ENCODE assay signal across 12 mouse cellular contexts in the genomic region with DNA sequence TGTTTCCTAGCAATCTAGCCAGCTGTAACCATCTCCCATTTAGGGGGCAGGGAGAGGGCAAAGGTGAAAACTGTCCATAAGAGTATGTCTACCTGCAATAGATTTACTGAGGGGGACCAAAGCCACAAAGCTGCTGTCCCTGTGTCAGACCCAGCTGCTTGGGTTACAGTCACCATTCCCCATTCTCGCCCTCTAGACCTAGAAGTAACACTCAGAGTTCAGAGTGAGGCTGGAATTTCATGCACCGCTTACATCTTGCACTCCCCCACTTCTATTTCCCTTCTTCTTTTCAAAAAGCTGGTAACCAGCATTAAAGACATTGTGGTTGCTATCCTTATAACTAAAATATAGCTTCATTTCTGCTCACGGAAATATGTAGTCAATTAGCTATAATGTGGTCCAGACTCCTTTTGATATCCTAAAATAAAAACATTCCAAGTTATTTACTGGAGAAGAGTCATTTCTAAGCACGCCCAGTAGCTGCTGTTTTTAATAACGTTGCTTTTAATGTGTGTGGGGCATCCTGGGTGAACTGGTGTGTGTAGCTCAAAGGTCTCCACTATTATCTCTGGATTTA.
"Had no signal": no experiment of that assay in that cellular context is flagged by ENCODE, and none has a peak within 500 bp of the region (broad histone marks: within the 10 kb centered on the region; RNA-seq: fewer than 3 reads in every experiment).

No protein-coding gene starts in this region.

- H3K4me3 ChIP-seq: limb, embryonic 12.5 days; liver, embryonic 15.5 days; midbrain, embryonic 13.5 days had no signal

- H3K4me1 ChIP-seq: liver, embryonic 15.5 days; midbrain, embryonic 13.5 days had no signal

- H3K27me3 ChIP-seq: limb, embryonic 12.5 days; liver, embryonic 15.5 days; midbrain, embryonic 13.5 days had no signal

- H3K36me3 ChIP-seq: limb, embryonic 12.5 days; liver, embryonic 15.5 days; midbrain, embryonic 13.5 days had no signal

- ATAC-seq: lung, postnatal 0 days; midbrain, embryonic 13.5 days had no signal

- H3K27ac ChIP-seq: limb, embryonic 12.5 days; liver, embryonic 15.5 days; midbrain, embryonic 13.5 days; stomach, postnatal 0 days had no signal

- H3K9ac ChIP-seq: limb, embryonic 12.5 days; liver, embryonic 15.5 days; midbrain, embryonic 13.5 days had no signal

- DNase-seq: kidney, adult 2 months; lung, adult 2 months; lung, postnatal 36 days; right cerebral cortex, adult 18-20 months; right cerebral cortex, postnatal 25 days; thymus, postnatal 4 days had no signal

- H3K4me2 ChIP-seq: limb, embryonic 12.5 days; liver, embryonic 11.5 days; liver, embryonic 15.5 days; midbrain, embryonic 13.5 days had no signal

- H3K9me3 ChIP-seq: liver, embryonic 15.5 days had no signal
